Mouse (Mus musculus) spleen, embryonic (tissue): ENCODE results near the gene Nle1.

Experiments used
- CTCF ChIA-PET: fragments of 350-600 bp; sonication (Branson Sonifier 250); formaldehyde crosslinking; loops from one replicate; lab custom pipeline; 2022; lab: Charles Lee

Gene Nle1

DNA sequence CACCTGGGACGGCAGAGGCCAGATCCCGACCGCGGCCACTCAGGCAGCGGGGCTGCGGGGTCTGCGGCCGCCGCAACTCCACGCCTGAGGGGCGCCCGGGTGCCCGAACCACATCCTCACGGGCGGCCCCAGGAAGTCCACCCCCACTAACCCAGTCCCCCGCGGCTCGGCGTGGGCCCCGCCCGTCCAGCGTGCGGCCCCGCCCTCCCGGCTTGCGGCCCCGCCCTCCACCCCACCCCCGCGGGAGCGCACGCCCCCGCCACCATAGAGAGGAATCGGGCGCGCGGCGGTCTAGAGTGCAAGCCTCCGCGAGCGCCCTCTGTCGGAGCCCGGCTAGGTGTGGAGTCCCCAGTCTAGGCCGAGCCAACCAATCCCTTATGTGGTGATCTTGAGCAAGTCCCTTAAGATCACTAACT lies 37.2 kb downstream of the Nle1 start, which contains the start of gene Rffl:
TSS of gene Rffl (minus strand) at position 180 of the 416 bp plus-strand sequence.
- CTCF ChIA-PET, result interaction anchor here (0.6 kb wide), 1 partner anchor 598 kb away, joined by 4 read pairs; no protein-coding TSS in a partner anchor

DNA sequence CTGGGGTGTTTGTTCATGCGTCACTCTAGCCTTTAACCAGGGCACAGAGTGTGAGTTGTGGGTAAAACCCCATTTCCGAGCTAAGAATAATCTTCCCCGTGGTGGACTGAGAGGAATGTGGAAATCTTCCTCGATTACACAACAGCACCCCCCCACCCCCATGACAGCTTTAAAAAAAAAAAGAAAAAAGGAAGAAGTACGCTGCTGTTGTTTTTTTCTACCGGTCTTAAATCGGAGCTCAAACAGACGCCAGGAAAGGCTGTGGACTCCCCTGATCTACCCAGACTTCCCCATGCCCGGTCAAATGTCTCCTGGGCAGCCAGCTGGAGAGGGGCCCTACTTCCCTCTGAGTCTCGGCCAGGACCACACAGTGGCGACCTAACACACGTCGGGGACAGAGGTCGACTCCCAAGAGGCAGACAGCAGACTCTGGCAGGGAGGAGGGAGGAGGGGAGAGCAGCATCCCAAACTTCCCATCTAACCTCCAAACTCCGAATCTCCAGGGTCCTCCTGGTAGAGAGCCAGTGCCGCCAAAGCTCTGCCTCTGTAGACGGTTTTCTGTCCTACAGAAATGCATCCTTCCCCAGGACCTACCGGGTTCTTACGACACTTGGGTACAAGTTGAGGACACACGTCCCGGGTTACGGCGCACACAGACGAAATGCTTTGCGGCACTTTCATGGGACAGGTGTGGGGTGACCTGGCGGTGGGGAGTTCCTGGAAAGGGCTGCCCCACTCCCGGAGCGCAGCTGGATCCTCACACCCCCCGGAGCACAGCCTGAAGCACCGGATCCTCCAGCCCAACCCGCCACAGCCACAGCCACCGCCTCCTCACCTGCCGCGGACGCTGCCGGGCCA lies 37.8 kb downstream of the Nle1 start:
- CTCF ChIA-PET, result interaction anchor here (0.6 kb wide), 1 partner anchor 326 kb away, joined by 3 read pairs; no protein-coding TSS in a partner anchor

DNA sequence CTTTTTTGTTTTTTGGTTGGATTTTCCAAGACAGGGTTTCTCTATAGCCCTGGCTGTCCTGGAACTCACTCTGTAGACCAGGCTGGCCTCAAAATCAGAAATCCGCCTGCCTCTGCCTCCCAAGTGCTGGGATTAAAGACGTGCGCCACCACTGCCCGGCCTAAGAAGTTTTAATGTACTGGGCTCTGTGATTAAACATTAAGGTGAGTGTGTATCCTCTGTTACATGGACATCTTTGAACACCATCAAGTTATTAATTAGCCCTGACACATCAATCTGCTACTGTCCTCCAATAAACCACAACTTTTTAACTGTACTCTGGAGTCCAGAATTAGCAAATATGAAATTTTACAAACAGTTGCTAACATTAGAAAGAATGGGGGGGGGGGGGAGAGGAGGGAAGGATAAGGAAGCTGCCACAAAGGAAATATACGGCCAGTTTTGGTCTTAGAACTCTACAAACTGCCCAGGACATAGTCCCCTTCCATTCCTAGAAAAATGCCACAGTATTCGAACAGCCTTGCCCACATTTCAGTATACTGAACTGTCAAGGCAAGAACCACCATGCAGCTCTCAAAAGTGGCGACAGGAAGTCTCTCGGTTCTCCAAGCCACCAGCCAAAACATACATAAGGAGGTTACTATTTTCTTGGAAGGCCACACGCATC lies 38.6 kb downstream of the Nle1 start:
- CTCF ChIA-PET, result interaction anchor here (0.6 kb wide), 1 partner anchor 327 kb away, joined by 3 read pairs; no protein-coding TSS in a partner anchor

DNA sequence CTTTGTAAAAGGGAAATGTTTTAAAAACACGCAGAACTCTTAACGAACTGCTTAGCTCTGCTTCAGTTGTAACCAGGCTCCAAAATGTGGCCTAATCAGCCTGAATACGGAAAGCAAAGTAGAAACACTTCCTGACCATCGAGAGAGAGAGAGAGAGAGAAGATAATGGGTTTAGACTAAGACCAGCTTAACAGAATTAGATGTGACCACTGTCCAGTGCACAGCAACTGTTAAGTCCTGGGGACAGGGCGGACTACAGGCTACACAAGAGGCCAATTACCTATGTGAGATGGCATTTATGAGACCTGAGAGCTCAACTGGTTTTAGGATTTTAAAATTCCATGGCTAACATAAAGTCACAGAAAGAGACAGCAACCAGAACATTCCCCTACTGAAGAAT lies 40.3 kb downstream of the Nle1 start:
- CTCF ChIA-PET, result no interaction called here

DNA sequence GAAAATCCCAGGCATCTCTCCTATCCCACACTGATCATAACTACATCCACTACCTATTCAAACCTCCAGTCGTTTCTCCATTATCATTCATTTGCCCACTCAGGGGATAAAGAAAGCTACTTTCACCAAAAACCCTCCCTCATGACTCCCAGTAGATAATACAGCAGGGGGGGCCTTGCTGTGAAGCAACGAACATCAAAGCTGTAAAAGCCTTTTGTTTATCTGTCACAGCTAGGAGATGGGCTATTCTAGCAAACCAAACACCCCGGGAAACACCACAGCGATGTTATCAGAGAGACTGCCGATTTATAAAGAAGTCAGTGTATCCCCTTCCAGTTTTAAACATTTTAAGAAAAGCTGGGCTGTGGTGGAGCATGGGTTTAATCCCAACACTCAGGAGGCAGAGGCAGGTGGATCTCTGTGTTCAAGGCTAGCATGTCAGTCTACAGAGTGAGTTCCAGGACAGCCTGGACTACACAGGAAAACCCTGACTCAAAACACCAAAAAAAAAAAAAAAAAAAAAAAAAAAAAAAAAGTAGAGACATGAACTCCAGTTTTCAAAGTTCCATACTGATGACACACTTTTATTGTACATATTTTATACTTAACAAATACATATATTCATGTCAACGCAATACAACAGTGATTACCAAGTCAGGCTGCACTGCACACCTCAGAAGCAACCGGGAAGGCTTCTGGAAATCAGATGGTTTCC lies 41.2 kb downstream of the Nle1 start:
- CTCF ChIA-PET, result interaction anchor here (0.5 to 1.2 kb wide), 2 partner anchors 9 to 13 kb away, joined by 8 to 10 read pairs; no protein-coding TSS in a partner anchor

DNA sequence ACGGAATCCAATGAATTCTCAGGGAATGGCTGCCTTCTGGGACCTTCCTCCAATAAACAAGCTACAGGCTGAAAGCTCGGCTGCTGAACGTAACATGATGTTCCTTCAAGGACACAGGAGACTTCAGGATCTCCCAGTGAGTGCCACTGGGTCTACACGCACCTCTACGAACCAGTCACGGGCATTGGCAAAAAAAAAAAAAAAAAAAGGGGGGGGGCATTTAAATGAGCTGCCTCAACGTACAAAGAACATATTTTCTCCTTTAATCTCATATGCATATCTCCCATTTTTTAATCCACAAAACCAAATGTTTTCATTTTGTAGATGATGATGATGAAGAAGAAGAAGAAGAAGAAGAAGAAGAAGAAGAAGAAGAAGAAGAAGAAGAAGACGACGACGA lies 42.3 kb downstream of the Nle1 start:
- CTCF ChIA-PET, result interaction anchor here (1.2 kb wide), 1 partner anchor 8 kb away, joined by 10 read pairs; no protein-coding TSS in a partner anchor

DNA sequence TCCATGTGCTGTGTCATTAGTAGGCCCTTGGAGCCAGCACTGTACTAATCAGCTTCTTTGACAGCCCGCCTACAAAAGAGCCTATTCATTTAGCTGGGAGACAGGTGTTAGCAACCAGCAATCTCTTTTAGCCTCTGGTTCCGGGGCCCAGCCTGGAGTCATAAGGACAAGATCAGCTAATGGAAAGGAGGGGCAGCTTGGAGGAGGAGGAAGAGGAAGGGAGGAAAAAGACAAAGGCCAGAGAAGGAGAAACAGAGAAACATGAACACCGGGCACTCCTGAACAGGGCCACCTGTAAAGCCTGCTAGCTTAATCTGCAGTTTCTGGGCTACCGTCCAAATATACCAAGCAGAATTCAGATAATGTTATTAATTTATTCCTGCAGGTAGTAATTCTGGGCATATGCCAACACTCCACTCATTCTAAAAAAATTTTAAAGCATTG lies 44.7 kb downstream of the Nle1 start:
- CTCF ChIA-PET, result no interaction called here

DNA sequence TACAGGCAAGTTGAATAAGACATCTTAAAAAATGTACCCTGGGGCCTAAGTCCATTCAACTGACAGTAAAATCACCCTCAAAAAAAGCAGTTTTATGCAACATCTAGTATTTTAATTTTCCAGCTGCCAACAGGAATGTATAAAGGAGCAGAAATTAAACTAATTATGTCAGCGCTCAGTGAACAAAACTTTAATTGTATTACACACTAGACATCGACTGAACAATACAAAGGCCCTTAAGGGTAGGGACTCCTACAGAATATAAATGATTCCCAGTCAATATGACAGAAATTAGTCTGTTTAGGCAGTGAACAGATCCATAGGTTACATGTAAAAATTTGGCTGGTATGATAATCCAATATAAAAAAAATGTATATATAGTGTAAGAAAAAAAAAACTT lies 45.2 kb downstream of the Nle1 start:
- CTCF ChIA-PET, result no interaction called here

DNA sequence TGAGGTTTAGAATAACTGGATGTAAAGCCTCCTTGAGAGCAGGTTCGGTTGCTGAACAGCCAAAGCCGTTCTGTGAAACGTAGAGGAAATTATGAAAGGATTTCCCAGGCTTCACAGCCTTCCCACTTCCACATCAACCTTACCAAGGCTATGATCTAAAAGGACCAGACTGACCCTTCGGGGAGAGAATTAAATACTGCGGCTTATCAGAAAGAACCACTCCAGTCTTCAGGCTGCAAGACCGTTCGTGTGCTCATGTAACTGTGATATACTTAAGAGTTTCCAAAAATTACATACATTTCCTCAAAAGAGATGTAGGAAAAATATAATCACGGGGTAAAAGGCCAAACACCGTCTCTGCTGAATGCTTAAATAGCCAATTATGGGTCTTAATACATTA lies 45.6 kb downstream of the Nle1 start:
- CTCF ChIA-PET, result no interaction called here

DNA sequence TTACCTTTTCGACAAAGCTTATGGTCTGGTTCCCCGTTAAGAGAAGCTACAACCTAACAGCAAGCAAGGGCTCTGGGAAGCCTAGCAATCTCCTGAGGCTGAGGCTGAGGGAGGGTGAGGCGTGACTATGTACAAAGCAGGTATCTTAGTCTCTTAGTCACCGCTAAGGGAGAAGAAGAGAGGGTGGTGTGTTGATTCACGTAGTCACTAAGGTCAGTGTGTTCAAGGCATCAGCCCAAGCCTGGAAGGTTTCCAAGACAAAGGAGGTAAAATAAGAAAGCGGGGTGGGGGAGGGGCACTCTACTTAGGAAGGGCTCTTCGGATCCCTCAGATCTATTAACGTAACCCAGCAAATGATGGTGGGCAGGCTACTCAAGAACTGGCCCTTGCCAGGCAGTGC lies 46.7 kb downstream of the Nle1 start:
- CTCF ChIA-PET, result interaction anchor here (0.6 to 1.3 kb wide), 2 partner anchors 29 to 69 kb away, joined by 3 read pairs; partner anchors contain the start of gene Rad51d

DNA sequence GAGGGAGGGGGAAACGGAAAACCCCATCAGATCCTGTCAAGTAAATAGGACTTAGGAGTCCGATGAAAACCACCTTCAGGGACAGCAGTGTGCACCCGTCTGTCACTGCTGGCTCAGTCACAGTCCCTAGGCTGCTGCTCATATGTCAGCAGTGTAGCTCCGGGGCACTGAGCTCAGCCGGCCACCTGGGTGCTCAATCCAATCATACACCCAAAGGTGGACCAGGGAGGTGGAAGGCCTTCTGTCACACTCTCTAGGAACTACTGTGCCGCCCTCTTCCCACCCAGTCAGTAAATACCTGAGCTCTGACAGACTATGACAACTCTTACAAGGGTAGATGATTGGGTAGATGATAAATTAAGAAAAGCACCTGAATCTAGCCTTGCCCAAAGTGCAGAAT lies 47.5 kb downstream of the Nle1 start:
- CTCF ChIA-PET, result interaction anchor here (1.3 kb wide), 1 partner anchor 68 kb away, joined by 3 read pairs; no protein-coding TSS in a partner anchor

DNA sequence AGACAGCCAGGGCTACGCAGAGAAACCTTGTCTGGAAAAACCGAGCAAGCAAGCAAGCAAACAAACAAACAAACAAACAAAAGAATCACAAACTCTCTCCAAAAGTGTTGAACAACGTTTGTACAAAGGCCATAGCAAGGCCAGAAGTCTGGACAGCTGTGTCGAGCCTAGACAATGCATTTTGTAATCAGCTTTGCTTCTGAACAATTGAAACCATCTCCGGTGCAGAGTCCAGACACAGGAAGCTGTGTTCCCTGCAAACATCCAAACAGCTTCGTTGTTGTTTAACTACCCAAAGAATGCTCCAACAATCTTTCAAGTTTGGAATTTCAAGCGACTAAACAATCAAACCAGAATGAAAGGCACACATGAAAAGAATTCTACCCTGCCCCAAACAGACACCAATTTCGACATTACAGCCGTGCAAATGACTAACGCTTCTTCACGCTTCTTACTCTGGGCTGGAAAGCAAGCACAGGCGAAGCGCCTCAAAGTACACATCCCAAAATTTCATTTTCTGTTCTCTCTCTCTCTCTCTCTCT lies 50.8 kb downstream of the Nle1 start:
- CTCF ChIA-PET, result interaction anchor here (0.7 kb wide), 1 partner anchor 9 kb away, joined by 10 read pairs; no protein-coding TSS in a partner anchor

DNA sequence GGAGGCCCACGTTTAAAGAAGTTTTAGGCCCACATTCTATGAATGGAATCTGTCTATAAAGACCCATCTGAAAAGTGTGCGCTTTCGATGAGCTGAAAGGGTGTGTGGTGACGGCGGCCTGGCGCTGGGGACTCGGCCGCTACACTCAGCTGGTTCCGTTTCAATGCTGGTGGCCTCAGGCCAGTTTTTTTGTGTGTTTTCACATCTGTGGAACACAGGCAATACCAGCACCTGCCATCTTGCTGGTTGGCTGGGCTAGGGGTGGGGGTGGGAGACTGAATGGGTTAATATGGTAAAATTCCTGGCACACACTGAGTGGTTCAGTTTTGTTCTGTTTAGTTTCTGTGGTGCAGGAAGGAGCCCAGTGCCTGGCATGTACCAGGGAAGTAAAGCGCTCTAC lies 52.2 kb downstream of the Nle1 start:
- CTCF ChIA-PET, result no interaction called here

DNA sequence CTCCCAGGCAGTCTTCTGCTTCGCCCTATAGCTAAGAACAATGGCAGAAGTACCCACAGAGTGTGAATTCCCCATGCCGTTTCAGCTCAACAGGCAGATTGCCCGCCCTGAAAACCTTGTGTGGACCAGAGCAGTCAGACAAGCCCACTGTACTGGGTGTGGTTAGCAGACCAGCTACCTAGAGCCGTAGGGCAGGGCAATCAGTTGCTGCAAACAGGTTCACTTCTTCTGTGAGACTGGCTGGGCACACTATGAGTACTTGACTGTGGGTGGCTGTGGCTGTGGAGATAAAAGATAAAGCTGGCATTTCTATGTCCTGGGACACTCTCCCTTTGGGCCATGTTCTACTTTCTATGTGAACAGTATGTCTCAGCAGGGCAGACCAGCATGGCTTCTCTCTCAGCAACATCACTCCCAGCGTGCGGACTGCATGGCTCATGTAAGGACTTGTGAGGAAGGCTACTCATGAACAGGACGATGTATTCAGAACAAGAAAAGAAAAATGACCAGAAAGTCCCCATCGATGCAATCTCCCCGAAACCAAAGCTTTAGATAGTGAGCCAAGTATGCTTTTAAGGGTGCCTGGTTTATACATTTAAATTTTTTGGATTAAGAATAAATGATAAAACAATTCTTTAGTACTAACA lies 52.8 kb downstream of the Nle1 start:
- CTCF ChIA-PET, result no interaction called here

DNA sequence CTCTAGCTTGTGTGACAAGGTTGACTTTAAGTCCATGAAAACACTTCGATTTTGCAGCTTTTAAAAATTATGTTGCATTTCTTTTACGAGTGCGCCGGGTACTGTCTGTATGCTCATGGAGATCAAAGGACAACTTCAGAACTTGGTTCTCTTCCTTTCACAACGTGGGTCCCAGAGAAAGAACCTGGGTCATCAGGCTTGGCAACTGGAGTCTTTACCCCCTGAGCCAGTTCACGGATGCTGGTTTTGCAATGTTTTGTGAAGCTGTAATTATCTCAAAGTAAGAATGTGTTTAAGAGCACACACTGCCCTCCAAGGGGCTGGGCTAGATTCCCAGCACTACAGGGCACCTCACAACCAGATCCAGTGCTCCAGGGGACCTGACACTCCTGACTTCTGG lies 54.1 kb downstream of the Nle1 start:
- CTCF ChIA-PET, result no interaction called here

DNA sequence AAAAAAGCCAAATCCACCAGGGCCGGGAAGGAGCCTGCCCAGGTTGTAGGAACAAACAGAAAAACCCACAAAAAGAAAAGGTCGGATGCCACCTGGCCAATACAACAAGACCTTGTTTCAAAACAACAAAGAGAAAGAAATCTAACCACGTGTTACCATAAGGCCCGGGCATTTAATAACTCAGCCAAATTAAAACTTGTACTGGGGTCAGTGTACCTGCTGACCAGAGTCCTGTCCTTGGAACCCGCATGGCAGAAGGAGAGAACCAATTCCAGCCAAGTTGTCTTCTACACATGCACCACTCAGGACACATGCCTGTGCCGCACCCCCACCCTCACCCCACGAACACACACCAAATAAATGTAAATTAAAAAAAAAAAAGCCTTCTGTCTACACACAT lies 55.3 kb downstream of the Nle1 start:
- CTCF ChIA-PET, result no interaction called here

DNA sequence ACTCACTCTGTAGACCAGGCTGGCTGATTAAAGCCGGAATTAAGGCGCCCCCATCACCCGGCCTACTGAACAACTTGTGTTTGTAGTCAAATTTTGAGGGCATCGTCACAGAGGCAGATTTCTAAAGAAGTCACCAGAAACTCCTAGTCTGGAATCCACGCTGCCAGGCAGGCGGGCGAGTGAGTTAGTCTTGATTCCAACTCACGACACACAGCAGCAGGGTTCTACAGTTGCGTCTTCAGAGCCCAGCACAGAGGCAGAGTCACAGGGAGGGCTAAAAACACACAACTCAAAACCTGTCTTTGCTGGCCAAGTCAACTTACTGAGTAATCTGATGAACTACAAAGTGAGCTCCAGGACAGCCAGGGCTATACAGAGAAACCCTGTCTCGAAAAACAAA lies 55.7 kb downstream of the Nle1 start:
- CTCF ChIA-PET, result no interaction called here

DNA sequence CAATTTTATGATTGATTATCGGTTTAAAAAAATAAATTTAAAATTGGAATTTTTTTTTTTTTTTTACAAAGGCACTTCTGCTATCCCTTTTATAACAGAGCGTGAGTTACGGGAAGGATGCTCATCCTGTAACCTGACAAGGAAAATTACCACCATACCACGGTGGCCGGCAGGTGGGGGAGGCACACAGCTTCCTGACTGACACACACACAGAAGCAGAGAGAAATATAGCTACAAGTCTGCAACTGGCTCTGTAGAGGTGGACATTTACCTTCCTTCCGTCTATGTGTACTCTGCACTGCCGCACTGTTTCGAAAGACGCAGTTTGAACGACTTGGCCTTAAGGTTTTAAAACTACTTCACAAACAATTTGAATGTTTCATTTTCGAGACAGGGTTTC lies 56.1 kb downstream of the Nle1 start:
- CTCF ChIA-PET, result no interaction called here
